Mouse (Mus musculus): ENCODE measurements around the gene Slc4a4.

- TF ChIP-seq EP300 (IDR thresholded peaks at IDR 0.05; ENCODE audit: insufficient read depth, low read depth, low read length) (no peak), POLR2A (IDR thresholded peaks at IDR 0.05; ENCODE audit: insufficient read depth, low read length) (no peak), CTCF (IDR thresholded peaks at IDR 0.05; ENCODE audit: low read depth, low read length) (no peak)
Measured at GRCm38 (mm10) chr5:89052230-89052629, 165.6 kb downstream of the Slc4a4 start.
